Mouse (Mus musculus) cortical plate, adult 2 months (tissue): ENCODE measurements around the gene Kri1.

ENCODE experiments used
- CTCF ChIP-seq: fragments of 200-500 bp; IDR thresholded peaks from 2 replicates; pipeline ENCODE4 v1.5.1; 2011; ENCODE audit warnings: mild to moderate bottlenecking, control low read depth, low read length; ENCODE audit not compliant: insufficient read depth; ENCODE audit errors: extremely low read depth
- POLR2A ChIP-seq: fragments of 200-500 bp; IDR thresholded peaks from 2 replicates; pipeline ENCODE4 v1.6.1; 2011; ENCODE audit warnings: mild to moderate bottlenecking, low read length, control low read depth; ENCODE audit not compliant: insufficient read depth; ENCODE audit errors: extremely low read depth

- TF ChIP-seq CTCF (no peak), POLR2A (no peak)
These were observed 13.4 kb downstream of the Kri1 start for GRCm38 (mm10) chr9:21274336-21274735.
